Mouse (Mus musculus) lung, postnatal 4 days (tissue): ENCODE results near the gene Ncoa7.

Experiments used
- DNase-seq, 2 experiments: peaks; one replicate each; pipeline ENCODE4 v3.0.0; 2021

Ncoa7 gene

DNA sequence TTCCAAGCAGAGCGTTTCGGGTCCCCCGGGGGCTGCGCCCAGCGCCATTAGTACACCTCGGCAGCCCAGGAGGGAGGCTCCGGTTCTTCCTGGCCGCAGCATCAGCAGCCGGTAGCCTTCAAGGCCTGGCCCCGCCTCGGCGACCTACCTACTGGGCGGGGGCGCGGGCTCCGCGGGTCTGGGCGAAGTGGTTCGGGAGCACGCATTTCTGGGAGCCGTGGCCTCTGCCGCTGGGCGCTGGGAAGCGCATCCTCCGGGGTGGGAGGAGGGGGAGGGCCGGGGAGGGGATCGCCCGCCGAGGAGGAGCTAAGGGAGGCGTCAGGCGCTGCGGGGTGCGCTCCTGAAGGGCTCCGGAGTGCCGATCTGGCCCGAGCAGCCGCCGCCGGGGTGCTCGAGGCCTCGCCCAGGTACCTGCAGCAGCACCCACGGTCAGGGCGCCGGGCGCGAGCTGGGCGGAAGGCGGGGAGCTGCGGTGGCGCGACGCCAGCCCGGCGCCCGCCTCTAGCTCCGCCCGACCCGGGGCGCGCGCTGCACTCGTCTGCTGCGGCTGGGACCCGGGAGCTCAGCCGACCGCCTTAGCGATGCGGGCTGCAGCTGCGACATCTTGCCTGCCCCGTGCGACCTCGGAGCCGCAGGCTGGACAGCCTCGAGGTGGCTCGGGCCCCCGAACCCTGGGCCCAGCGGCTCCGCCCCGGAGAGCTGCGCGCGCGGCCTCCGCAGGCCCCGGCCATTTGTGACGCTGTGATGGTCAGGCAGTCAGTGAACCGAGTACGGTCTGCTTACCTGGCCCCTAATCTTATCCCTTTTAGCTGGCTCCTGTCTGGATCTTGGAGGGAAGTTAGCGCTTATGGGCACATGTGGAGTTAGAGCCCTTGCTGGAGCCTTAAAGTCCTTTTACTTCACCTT, at the start of gene Ncoa7:
TSS of gene Ncoa7 (minus strand) at position 646 of the 906 bp plus-strand sequence.
- DNase-seq: peak; percentile 85 to 91

DNA sequence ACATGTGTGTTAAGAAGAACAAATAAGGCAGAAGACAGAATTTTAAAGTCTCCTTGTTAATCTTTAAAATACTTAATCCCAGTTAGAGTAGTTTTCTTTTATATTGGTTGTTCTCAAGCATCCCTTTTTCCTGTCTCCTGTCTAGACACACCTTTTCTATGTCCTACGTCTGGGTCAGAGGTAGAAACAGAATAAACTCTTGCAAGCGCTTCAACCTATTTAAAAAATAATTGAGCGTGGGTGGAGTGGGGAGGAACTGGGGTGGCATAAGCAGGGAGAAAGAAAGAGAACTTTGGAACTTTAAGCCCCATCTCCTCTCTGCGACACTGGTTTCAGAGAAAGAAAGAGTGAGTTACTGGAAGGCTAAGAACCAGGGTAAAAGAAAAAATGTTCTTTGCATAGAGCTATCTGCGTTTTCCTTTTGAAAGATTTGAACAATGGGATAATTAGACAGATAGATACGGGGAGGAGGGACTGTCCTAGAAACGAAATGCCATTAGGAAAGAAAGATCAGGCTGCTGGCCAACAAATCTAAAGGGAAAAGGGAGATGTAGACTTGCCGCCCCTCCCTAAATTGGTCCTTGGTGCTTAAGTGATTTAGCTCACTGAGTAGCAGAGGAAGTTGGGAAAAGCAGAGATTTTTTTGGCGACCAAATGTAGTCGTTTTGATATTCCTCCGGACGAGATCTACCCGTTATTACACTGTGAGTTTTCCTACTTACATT, 42.1 kb upstream of the Ncoa7 start:
- DNase-seq: no peak

DNA sequence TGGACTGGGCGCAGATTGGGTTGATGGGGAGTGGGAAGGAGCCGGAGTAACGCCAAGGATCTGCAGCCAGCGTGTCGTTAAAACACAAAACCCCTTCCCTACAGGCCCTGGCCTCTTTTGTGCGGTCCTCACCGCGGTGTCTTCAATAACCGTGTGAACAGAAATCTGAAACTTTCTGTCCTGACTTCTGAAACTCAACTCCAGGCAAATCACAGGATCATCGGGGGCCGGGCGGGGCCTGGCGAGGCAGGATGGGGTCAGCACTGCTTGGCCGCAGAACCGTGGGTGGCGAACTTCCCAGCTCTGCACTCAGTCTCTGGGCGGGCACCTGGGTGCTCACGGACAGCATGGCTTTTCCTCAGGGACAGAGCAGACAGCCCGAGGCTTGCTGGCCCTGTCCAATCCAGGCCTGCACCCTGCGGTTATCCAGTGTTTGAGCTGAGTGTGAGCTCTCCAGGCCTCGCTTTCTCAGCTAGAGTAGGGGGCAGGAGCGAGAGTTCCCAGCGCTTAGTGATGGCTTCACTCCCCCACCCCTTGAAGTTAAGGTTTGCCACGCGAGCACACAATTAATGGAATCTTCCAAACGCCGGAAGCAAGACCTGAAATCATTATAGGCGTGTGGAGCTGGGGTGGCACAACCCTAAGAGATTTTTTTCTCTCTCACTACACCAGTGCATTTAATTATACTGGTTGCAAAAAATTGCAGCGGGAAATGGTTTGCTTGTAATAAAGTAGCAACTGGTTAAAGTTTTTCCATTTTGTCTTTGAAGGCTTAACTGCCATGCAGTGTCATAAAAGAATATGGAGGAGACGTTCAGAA, 41.3 kb upstream of the Ncoa7 start:
- DNase-seq: peak in 1 of 2 experiments; percentile 5

DNA sequence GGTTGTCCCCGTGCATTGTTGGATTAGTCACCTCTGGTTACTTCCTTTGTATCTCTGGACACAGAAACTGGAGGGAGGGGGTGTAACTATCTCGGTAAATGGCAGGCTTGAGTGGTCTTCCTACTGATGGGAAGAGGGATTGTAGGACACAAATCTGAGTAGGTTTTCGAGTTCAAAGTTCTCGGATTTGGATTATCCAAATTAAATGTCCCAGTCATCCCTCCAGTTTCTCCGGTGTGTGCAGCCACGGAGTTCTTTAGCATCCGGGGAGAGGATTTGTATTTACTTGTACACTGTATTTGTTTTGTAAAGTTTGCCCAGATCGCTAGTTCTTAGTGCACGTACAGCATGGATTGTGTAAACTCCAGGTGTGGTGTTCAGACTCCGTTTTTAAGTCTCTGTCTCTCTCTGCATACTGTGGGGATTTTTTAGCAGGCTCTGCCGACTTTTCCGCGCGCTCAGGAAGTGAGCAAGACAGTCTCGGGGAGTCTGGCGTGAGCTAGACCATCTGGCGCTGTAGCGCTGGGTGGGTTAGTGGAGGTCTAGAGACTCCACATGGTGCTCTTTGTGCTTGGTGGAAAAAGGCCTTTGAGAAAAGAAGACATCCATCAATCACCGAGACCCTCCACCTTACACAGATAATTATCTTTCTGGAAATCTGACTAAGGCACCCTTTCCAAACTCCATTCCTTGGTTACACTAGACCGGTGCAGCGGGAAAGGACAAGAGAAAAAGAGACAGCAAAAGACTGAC, 40.5 kb upstream of the Ncoa7 start:
- peak; percentile 10 to 25 for DNase-seq

DNA sequence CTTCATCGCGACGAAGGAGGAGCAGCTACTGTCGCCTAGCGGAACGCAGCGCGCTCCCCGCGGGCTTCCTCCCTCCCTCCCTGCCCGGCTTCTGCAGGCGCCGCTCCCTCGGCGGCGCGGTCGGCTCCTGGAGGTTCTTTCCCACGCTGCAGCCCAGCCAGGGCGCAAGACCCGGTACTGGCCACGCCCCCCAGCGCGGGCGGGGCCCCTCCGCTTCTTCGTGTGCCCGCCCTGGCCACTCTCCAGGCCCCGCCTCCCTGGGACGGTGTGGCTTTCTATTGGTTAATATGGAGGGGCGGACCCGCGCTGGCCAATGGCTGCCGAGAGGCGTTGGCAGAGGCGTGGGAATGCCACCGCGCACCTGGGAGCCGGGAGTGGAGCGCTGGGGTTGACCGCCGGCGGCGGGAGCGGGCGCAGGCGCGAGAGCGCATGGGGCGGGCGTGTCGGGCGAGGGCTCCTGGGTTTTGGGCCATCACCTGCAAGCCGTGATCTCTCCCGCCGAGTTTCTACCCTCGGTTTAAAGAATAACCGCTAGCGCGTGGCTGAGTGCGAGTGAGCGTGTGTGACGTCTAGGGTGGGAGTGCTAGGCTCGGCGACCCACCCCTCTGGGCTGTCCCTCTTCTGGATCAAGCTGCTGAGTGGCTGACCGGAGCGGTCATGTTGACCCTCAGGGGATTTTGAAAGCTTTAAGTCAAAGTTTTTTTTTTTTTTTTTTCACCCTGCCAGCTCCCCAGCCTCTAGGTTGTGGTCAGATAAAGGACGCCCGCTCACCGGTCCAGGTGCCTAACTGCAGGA, 39.7 kb upstream of the Ncoa7 start, which contains the start of gene Hey2:
TSS of gene Hey2 (minus strand) at position 159 of the 795 bp plus-strand sequence.
- DNase-seq: peak; percentile 98

DNA sequence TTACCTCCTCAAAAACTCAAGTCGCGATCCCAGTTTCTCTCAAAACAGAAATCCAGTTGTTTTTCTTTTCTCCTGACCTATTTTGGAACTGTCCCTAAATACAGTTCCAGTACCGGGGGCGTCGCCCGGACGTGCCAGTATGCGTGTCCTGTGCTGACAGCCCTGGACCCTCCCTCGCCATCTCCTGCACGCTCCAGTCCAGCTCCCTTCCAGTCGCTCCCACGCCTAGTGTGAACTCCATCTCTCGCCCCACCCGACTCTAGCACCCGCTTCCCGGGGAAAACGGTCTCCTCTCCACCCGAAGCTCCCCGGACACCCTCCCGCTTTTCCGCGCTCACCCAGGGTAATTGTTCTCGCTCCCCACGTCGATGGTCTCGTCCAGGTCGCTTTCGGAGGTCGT, 39.1 kb upstream of the Ncoa7 start:
- no peak for DNase-seq

DNA sequence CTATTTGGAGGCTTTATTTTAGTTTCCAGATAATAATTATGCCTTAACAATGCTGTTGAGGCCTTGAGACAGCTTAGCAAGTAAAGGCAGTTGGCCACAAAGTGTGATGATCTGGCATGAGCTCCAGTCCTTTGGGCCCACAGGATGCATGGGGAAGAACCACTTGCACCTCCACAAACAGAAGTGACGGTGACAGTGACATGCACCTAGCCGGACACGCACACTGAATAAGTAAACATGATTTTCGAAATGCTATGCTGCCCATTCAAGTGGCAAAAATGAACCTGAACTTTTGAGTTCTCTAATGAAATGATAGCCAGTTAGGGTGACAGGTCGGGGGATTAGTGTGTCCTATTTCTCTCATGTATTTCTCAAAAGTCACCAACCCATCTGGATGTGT, 37.7 kb upstream of the Ncoa7 start:
- DNase-seq: no peak

DNA sequence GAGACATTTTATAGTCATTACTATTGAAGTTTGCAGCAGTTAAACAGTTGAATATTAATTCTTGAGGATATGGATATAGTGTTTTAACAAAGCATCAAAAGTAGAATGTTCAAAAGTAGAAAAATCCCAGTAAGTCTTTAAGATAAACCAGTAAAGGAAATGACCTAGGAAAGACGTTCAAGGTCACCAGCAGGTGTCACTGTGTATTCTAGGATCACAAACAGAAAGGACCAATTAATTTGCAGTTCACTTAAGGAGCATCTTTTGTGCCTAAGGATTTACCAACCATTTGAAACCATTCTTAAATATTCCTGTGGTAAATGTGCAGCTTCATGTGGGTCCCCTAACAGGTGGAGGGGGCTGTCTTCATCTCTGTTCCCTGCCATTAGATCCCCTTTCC, 35.1 kb upstream of the Ncoa7 start:
- DNase-seq: no peak

DNA sequence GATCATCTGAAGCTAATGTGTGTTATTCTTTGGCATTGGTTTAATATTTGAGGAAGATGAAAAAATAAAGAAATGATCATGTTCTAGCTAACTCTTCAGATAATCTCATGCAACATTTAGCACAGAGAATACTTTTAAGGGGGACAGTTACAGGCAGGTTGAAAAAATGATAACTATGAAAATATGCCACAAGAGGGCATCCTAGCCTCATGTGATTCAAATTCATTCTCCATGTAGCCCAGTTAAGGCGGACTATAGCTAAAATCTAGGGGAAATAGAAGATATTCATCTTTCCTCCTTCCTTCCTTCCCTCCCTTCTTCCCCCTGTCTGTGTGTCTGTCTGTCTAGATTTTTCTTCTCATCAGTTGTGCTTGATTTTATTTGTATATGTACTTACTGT, 21.9 kb upstream of the Ncoa7 start:
- peak in 1 of 2 experiments; percentile 31 for DNase-seq

DNA sequence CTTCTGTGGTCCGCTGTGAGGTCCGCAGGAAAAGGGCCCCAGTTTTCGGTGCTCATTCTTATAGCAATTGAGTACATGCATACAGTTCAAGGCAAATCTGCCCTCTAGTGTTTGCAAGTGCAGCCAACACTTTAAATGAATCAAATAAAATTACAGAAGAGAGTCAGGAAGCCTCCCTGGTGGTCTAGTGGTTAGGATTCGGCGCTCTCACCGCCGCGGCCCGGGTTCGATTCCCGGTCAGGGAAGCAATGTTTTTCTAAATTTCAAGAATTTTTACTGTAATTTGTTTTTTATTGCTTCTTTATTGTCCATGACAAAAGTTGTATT, 7.8 kb upstream of the Ncoa7 start:
- DNase-seq: peak; percentile 65 to 84

DNA sequence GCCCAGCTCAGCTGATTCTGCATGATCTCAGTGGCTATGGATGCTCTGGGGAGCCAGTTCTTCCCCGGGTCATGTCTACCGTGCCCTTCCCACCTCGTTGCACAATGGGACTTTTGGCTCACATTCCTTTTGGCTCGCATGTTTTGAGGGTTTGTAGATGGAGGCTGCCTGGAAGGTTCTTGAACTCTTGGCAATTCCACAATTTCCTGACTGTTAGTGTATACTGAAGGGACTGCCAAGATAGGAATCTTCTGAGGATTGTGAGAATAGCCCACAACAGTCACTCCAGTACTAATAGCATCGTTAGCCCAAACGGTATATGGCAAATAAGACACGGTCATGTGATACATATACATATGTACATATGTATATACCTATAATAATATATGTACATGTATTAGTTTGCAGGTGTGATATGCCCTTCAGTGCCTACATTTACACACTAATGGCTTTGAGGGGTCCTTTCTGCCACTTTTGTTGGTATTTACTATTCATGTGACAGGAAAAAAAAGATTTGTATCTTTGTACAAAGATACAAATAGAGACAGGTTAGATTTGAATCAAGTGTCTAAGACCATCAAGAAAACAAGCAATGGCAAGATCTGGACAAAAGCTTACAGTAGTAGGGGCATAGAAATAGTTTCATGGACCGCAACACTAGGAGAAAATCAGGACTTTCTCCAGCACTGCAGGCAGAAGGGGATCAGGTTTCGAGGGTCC, 7.3 kb upstream of the Ncoa7 start:
- DNase-seq: peak in 1 of 2 experiments; percentile 24

DNA sequence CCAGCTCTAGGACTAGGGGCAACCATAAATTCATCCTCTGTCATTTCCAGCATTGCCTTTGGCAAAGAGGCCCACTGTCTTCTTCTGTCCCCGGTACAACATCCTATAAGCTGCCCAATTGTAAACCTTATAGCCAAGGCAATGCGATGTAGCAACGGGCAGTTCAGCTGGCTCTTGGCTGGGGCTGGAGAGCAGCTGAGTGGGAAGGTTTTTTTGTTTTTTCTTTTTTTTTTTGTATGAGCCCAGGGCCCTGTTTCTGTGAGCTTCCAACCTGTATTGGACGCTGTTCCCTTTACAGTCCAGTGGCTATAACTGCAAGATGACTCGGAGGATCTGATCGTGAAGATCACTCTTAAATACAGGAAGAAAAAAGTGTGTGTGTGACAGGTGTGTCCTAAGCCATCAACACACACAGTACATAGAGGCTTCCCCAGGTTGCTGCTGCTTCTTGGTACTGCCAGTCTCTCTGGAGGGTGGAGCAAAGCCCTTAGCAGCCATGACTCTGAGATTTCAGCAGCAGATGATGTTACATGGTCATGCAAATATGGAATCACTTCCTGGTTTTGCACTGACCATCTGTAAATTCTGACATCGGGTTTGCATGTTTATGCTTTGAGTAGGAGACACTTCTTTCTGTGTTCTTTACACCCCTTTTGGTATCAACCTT, 594 bp upstream of the Ncoa7 start:
- peak in 1 of 2 experiments; percentile 20 for DNase-seq

DNA sequence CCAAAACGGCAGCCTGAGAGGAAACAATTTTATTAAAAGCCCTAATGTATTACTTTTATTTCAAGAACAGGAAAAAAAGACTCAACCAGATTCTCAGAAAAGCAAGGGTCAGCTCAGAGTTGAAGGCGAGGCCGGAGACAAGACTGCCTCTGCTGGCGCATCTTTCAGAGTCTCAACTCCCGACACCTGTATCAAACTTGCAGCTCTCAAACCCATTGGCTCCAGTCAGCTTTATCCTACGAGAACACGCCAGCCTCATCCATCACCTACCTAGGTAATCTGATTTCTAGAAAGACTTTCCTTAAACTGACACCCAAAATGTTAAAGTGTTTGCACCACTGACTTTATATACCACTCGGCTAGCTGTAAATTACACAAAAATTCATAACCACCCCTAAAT, 1.1 kb downstream of the Ncoa7 start:
- no peak for DNase-seq

DNA sequence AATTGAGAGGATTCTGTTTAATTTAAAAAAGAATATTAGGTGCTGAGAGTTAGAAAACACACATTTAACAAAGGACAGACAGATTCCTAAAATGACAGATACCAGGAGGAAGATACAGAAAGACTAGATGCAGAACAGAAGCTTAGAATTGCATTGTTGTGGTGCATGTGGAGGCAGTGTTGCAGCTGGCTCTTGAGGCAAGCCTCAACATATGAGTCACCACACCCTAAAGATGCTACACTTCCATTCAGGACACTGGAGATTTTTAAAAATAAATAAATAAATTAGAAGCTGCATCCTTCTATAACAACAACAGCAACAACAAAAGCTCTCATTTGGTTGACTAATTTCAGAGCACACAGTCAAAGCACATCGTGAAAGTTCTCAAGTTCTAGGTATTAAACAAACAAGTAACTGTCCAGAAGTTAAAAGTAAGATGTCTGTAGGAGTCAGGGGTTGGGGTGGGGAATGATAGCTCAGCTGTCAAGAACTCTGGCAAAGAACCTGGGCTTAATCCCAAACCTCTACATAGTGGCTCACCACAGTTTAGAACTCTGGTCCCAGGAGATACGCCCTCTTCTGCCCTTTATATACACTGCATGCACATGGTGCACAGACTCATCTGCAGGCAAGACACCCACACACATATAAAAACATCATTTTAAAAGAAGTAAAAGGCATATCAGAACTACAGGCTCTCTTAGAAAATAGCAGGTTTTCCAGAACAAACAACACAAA, 3.2 kb downstream of the Ncoa7 start:
- DNase-seq: no peak

DNA sequence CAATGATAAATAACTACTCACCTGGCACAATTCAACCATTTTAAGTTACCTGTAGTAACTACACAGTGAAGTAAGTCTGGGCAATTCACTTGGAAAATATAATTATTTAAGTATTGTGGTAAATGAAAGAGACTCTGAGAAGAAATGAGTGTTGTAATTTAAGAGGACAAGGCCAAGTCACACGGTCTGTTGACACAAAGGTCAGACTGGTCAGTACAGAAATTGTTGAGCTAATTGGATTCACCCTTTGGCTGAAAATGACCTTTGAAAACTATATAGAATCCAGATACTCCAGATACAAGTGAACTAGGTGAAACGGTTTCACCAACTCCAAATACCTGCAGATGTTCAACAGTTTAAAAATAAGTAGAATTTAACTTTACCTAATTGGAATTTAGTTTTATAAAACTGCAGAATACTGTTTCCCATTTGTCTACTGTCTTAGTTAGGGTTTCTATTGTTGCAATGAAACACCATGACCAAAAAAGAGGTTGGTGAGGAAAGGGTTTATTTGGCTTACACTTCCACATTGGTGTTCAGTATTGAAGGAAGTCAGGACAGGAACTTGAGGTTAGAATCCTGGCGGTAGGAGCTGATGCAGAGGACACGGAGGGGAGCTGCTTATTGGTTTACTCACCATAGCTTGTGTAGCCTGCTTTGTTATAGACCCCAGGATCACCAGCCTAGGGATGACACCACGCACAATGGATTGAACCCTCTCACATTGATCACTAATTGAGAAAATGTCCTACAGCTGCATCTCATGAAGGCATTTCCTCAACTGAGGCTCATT, 6.5 kb downstream of the Ncoa7 start:
- no peak for DNase-seq

DNA sequence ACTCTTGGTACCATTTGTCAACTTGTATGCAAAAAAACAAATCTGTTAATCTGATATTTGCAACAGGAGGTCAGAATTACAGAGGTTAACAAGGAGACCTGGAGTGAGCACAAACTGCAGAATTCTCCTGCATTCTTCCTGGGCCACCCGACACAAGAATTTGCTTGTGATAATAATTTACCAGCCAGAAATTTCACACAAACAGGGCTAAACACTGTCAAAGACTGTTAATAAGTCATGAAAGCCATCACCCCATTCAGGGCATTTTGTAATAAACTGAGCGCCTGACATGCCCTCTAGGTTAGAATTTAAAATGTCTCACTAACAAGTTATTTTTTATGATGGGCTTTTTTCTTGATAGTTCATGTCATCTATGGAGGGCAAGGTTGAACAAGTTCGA, 12.1 kb downstream of the Ncoa7 start:
- no peak for DNase-seq

DNA sequence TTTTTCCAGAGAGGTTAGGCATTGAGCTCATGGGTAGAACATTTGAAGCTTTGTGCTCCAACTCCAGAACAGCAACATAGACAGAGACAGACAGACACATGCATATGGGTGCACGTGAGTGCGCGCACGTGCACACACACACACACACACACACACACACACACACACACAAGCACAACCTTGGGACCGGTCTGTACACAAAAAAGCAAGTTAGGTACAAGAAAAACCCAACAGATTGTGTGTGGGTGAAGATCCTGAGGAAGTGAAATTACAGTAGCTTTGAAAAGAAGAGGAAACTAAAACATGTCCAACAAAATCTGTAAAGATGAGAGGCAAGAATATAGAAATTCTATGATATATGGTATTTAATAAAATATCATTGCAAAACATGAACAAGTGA, 13.6 kb downstream of the Ncoa7 start:
- DNase-seq: no peak

DNA sequence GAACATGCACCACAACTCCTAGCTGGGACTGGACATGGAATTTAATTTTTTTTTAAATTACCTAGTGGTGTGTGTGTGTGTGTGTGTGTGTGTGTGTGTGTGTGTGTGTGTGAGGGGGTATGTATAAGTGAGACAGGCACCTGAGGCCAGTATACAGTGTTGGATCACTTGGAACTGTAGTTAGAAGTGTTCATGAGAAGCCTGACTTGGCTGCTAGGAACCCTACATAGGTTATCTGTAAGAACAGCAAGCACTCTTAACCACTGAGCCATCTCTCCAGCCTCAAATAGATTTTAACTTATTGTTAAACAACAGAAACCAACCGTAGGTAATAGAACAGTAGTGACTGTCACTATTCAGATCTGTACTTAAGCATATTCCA, 14.8 kb downstream of the Ncoa7 start:
- no peak for DNase-seq
